Mouse (Mus musculus): Measurements from ENCODE around the gene Rab43. TPM values are rescaled to one million over a fixed set of nuclear protein-coding genes. Genes with fewer than 3 reads are reported as not detected.
"Not testable (repeated sequence)": the region's sequence is repeated elsewhere in the genome, so short reads cannot be mapped to it uniquely, and the experiment has no call there.

Rab43 gene
- polyA plus RNA-seq, 1 experiment, result 49.5 TPM

GRCm38 (mm10) chr6:87776663-87777062 is 35.3 kb downstream of the Rab43 start:
- 67% methylated on average over 1 of the region's 1 CpGs for WGBS
- Histone ChIP-seq H3K27me3 (replicated peaks; ENCODE audit: control insufficient read depth, insufficient read depth, low read length) (no peaks in the 10 kb centered on the region), H3K4me3 (ENCODE audit: insufficient read depth, low read depth, low read length) (no peak overlapping the region), H3K27ac (ENCODE audit: insufficient read depth, low read depth, low read length) (no peak overlapping the region), H3K36me3 (ENCODE audit: control insufficient read depth, insufficient read depth, low read length) (no peaks in the 10 kb centered on the region), H3K4me1 (ENCODE audit: control insufficient read depth, insufficient read depth, low read length) (peaks cover 3% of the 10 kb centered on the region; the same call in 1 of the 2 replicates)
- no peak for TF ChIP-seq POLR2A (IDR thresholded peaks at IDR 0.05; ENCODE audit: low read depth, low read length)
- no peak for DNase-seq

GRCm38 (mm10) chr6:87775588-87776245 is 36.2 kb downstream of the Rab43 start:
- no peak overlapping the region for H3K27ac ChIP-seq (ENCODE audit: insufficient read depth, low read depth, low read length)
- H3K4me3 ChIP-seq (ENCODE audit: insufficient read depth, low read depth, low read length), result no peak overlapping the region
- H3K4me1 ChIP-seq (ENCODE audit: control insufficient read depth, insufficient read depth, low read length), result peaks cover 3% of the 10 kb centered on the region; the same call in 1 of the 2 replicates
- 70% methylated on average over 3 of the region's 3 CpGs for WGBS
- no peak for DNase-seq
- no peaks in the 10 kb centered on the region for H3K36me3 ChIP-seq (ENCODE audit: control insufficient read depth, insufficient read depth, low read length)
- H3K27me3 ChIP-seq (replicated peaks; ENCODE audit: control insufficient read depth, insufficient read depth, low read length), result no peaks in the 10 kb centered on the region
- TF ChIP-seq CTCF (conservative IDR thresholded peaks at IDR 0.05; ENCODE audit: insufficient read depth, insufficient read length, low read depth, low read length), result no peak
- no peak for TF ChIP-seq POLR2A (IDR thresholded peaks at IDR 0.05; ENCODE audit: low read depth, low read length)

DNA sequence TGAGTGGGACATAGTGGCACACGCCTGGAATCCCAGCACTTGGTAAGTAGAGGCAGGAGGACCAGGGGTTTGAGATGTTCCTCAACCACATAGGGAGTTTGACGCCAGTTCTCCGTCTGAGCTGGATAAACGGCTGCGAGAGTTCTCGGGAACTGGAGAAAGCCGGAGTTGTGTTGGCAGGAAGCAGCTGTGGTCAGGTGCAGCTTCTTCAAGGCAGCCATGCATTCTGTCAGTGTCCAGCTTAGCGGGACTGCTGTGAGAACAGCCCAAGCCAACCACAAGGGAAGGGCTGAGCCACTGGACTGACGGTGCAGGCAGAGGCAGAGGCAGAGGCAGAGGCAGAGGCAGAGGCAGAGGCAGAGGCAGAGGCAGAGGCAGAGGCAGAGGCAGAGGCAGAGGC is 37.1 kb downstream of the Rab43 start:
- WGBS, result 67% methylated on average over 9 of the region's 9 CpGs
- TF ChIP-seq POLR2A (IDR thresholded peaks at IDR 0.05; ENCODE audit: low read depth, low read length), result no peak
- TF ChIP-seq CTCF (conservative IDR thresholded peaks at IDR 0.05; ENCODE audit: insufficient read depth, insufficient read length, low read depth, low read length), result no peak
- H3K36me3 ChIP-seq (ENCODE audit: control insufficient read depth, insufficient read depth, low read length), result no peaks in the 10 kb centered on the region
- DNase-seq, result no peak
- H3K4me1 ChIP-seq (ENCODE audit: control insufficient read depth, insufficient read depth, low read length), result peaks cover 3% of the 10 kb centered on the region; the same call in 1 of the 2 replicates
- no peaks in the 10 kb centered on the region for H3K27me3 ChIP-seq (replicated peaks; ENCODE audit: control insufficient read depth, insufficient read depth, low read length)
- H3K27ac ChIP-seq (ENCODE audit: insufficient read depth, low read depth, low read length), result no peak overlapping the region
- no peak overlapping the region for H3K4me3 ChIP-seq (ENCODE audit: insufficient read depth, low read depth, low read length)

DNA sequence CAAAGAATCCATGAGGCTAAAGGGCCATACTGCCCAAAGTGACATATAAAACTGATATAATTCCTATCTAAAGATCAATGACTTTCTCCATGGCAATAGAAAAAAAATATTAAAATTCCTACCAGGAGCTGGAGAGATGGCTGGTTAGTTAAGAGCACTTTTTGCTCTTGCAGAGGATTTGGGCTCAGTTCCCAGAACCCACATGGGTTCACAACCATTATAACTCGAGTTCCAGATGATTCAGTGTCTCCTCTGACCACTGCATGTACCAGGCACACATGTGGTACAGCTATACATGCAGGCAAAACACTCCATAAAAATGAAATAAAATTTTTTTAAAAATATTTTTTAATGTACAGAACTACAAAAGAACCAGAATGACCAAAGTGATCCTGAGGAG is 37.5 kb downstream of the Rab43 start:
- H3K27ac ChIP-seq (ENCODE audit: insufficient read depth, low read depth, low read length), result no peak overlapping the region
- no peaks in the 10 kb centered on the region for H3K36me3 ChIP-seq (ENCODE audit: control insufficient read depth, insufficient read depth, low read length)
- no peak overlapping the region for H3K4me3 ChIP-seq (ENCODE audit: insufficient read depth, low read depth, low read length)
- H3K4me1 ChIP-seq (ENCODE audit: control insufficient read depth, insufficient read depth, low read length), result peaks cover 3% of the 10 kb centered on the region; the same call in 1 of the 2 replicates
- DNase-seq, result no peak
- WGBS, result 27% methylated on average over 1 of the region's 1 CpGs
- TF ChIP-seq CTCF (conservative IDR thresholded peaks at IDR 0.05; ENCODE audit: insufficient read depth, insufficient read length, low read depth, low read length), result no peak
- no peak for TF ChIP-seq POLR2A (IDR thresholded peaks at IDR 0.05; ENCODE audit: low read depth, low read length)
- H3K27me3 ChIP-seq (replicated peaks; ENCODE audit: control insufficient read depth, insufficient read depth, low read length), result no peaks in the 10 kb centered on the region

- no peak overlapping the region for H3K4me3 ChIP-seq (ENCODE audit: insufficient read depth, low read depth, low read length)
- H3K4me1 ChIP-seq (ENCODE audit: control insufficient read depth, insufficient read depth, low read length), result no peaks in the 10 kb centered on the region
- no peak overlapping the region for H3K27ac ChIP-seq (ENCODE audit: insufficient read depth, low read depth, low read length)
- peak; percentile 22 for DNase-seq
- no peaks in the 10 kb centered on the region for H3K27me3 ChIP-seq (replicated peaks; ENCODE audit: control insufficient read depth, insufficient read depth, low read length)
- 36% methylated on average over 8 of the region's 8 CpGs for WGBS
- H3K36me3 ChIP-seq (ENCODE audit: control insufficient read depth, insufficient read depth, low read length), result no peaks in the 10 kb centered on the region
- peak; percentile 55 for TF ChIP-seq CTCF (conservative IDR thresholded peaks at IDR 0.05; ENCODE audit: insufficient read depth, insufficient read length, low read depth, low read length)
- TF ChIP-seq POLR2A (IDR thresholded peaks at IDR 0.05; ENCODE audit: low read depth, low read length), result no peak
These were observed 41.3 kb downstream of the Rab43 start for GRCm38 (mm10) chr6:87770626-87771025.

- H3K4me3 ChIP-seq (ENCODE audit: insufficient read depth, low read depth, low read length); H3K27me3 ChIP-seq (replicated peaks; ENCODE audit: control insufficient read depth, insufficient read depth, low read length); H3K27ac ChIP-seq (ENCODE audit: insufficient read depth, low read depth, low read length); DNase-seq; H3K4me1 ChIP-seq (ENCODE audit: control insufficient read depth, insufficient read depth, low read length); H3K36me3 ChIP-seq (ENCODE audit: control insufficient read depth, insufficient read depth, low read length): not testable (repeated sequence)
- 89% methylated on average over 2 of the region's 2 CpGs for WGBS
These were observed 47.7 kb downstream of the Rab43 start for GRCm38 (mm10) chr6:87764296-87764695.

DNA sequence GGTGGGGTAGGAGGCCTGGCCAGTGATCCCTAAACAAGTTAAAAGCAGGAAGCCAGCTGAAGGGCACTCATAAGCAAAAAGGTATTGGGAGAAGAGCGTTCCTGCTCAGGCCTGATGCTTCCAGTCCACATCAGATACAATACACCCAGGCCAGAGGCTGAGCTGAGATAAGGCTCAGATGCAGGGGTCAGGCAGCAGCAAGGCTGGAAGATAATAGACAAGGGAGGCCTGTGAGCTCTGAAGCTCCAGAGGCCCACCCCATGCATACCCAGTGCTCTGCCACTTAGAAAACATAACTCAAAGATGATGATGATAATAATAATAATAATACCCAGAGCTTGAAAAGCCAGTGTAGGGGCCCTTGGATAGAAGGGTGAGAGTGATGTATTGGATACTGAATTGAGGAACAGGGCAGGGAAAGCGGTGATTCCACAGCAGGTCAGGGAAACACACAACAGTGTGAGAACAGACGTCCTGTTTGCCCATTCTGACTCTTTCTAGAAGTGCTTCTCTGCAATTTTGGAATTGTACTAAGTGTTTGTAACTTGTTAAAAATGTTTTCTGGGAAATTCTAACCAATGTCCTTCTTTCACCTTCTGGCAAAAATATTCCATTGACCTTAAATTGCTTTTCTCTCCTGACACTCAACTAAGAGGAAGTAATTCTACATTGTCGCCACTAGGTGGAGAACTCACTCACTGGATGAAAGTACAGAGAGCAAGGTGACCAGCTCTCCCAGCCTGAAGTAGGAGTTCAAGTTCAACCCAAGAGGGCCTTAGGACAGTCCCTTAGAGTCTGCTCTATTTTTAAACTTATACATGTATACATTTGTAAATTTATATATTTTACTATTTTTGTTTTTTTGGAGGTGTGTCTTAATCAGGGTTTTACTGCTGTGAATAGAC is 48.3 kb downstream of the Rab43 start:
- Histone ChIP-seq H3K27ac (ENCODE audit: insufficient read depth, low read depth, low read length) (peak overlapping the region; percentile 13; the same call in 1 of the 2 replicates), H3K27me3 (replicated peaks; ENCODE audit: control insufficient read depth, insufficient read depth, low read length) (no peaks in the 10 kb centered on the region), H3K4me3 (ENCODE audit: insufficient read depth, low read depth, low read length) (no peak overlapping the region), H3K4me1 (ENCODE audit: control insufficient read depth, insufficient read depth, low read length) (peaks cover 7% of the 10 kb centered on the region), H3K36me3 (ENCODE audit: control insufficient read depth, insufficient read depth, low read length) (no peaks in the 10 kb centered on the region)
- peak; percentile 74 for DNase-seq
- WGBS, result 54% methylated on average over 4 of the region's 4 CpGs
- TF ChIP-seq POLR2A (IDR thresholded peaks at IDR 0.05; ENCODE audit: low read depth, low read length) (no peak), CTCF (conservative IDR thresholded peaks at IDR 0.05; ENCODE audit: insufficient read depth, insufficient read length, low read depth, low read length) (peak; percentile 64)
